Mouse (Mus musculus) lung, postnatal 0 days (tissue): ENCODE measurements around the gene Krba1.

Source experiments
- CTCF ChIP-seq: IDR thresholded peaks from 2 replicates; pipeline ENCODE4 v1.5.1; 2016; ENCODE audit warnings: antibody characterized with exemption, mild to moderate bottlenecking
- EP300 ChIP-seq: IDR thresholded peaks from 2 replicates; pipeline ENCODE4 v1.6.1; 2016; ENCODE audit warnings: antibody characterized with exemption, mild to moderate bottlenecking, control low read depth

- no peak for TF ChIP-seq CTCF
- no peak for TF ChIP-seq EP300
Measured at GRCm38 (mm10) chr6:48428769-48429557, 33.6 kb downstream of the Krba1 start.
